ENCODE assay signal across 11 mouse cellular contexts in genomic region chr12:56275556-56276242, GRCm38 (mm10).
A peak's percentile ranks its signal among the peaks of the same experiment; 100 is the strongest.
DNase-seq lines count a peak whose midpoint lies in the region; ATAC-seq and TF ChIP-seq lines count a peak whose summit lies in the region.
"Had no signal": no experiment of that assay in that cellular context is flagged by ENCODE, and none has a peak within 500 bp of the region (broad histone marks: within the 10 kb centered on the region; RNA-seq: fewer than 3 reads in every experiment).

No protein-coding gene starts in this region.

- WGBS in heart, embryonic 13.5 days = 53% methylated on average over 17 of the region's 17 CpGs
- WGBS in midbrain, postnatal 0 days = 27% methylated on average over 17 of the region's 17 CpGs

- no peaks in the 10 kb centered on the region for H3K36me3 ChIP-seq in heart, embryonic 13.5 days
- no peaks in the 10 kb centered on the region for H3K36me3 ChIP-seq in midbrain, postnatal 0 days (ENCODE audit: insufficient read depth, low read length)
- H3K36me3 ChIP-seq: limb, embryonic 15.5 days had no signal

- peak overlapping the region; percentile 20; the same call in 1 of the 2 replicates for H3K4me2 ChIP-seq in heart, embryonic 13.5 days
- H3K4me2 ChIP-seq in midbrain, postnatal 0 days (ENCODE audit: low read depth, low read length, poor library complexity, severe bottlenecking) = peak overlapping the region; percentile 28
- H3K4me2 ChIP-seq: limb, embryonic 15.5 days had no signal

- TF ChIP-seq POLR2A in brain, embryonic 14.5 days (IDR thresholded peaks at IDR 0.05; ENCODE audit: borderline replicate concordance, extremely low read depth, insufficient read depth, insufficient read length, poor library complexity, severe bottlenecking) = no peak

- H3K27me3 ChIP-seq in heart, embryonic 13.5 days (replicated peaks) = no peaks in the 10 kb centered on the region
- no peaks in the 10 kb centered on the region for H3K27me3 ChIP-seq in midbrain, postnatal 0 days (ENCODE audit: insufficient read depth, low read length)
- H3K27me3 ChIP-seq: limb, embryonic 15.5 days had no signal

- H3K9ac ChIP-seq in heart, embryonic 13.5 days = no peak overlapping the region
- no peak overlapping the region for H3K9ac ChIP-seq in midbrain, postnatal 0 days (replicated peaks; ENCODE audit: low read length, poor library complexity, severe bottlenecking)
- H3K9ac ChIP-seq: limb, embryonic 15.5 days had no signal

- no peak for DNase-seq in heart, postnatal 25 days (ENCODE audit: low spot score)
- peak; percentile 39 for DNase-seq in brain, embryonic 14.5 days (ENCODE audit: low read depth)
- peak; percentile 16 to 18 for DNase-seq in layer of hippocampus, postnatal 36 days
- DNase-seq in midbrain, postnatal 0 days (ENCODE audit: low spot score) = no peak
- DNase-seq in adrenal gland, adult 8-10 months = no peak
- DNase-seq in cerebellum, adult 18-20 months = no peak
- DNase-seq: heart, postnatal 14 days; thymus, postnatal 14 days had no signal

- no peaks in the 10 kb centered on the region for H3K9me3 ChIP-seq in heart, embryonic 13.5 days
- H3K9me3 ChIP-seq in midbrain, postnatal 0 days (ENCODE audit: low read length) = no peaks in the 10 kb centered on the region
- H3K9me3 ChIP-seq: limb, embryonic 15.5 days had no signal

- no peaks in the 10 kb centered on the region for H3K4me1 ChIP-seq in heart, embryonic 13.5 days
- H3K4me1 ChIP-seq in midbrain, postnatal 0 days (ENCODE audit: insufficient read depth, low read length) = no peaks in the 10 kb centered on the region
- H3K4me1 ChIP-seq: limb, embryonic 15.5 days had no signal

- ATAC-seq in heart, embryonic 13.5 days (ENCODE audit: extremely low read depth, insufficient number of reproducible peaks, low FRiP score, low TSS enrichment) = no peak
- 0 out of 2 replicates have a peak, but pooled peaks have one; percentile 60 for ATAC-seq in midbrain, postnatal 0 days (ENCODE audit: low FRiP score)
- ATAC-seq in activated CD4-positive, CD25-positive, alpha-beta regulatory T cell, adult 4 months = no peak

- intact Hi-C loops in heart, postnatal 25 days (cut with DNase I) = no loop called here

- H3K4me3 ChIP-seq in heart, embryonic 13.5 days = no peak overlapping the region
- no peak overlapping the region for H3K4me3 ChIP-seq in midbrain, postnatal 0 days (ENCODE audit: low read depth, low read length)
- H3K4me3 ChIP-seq: limb, embryonic 15.5 days had no signal

- H3K27ac ChIP-seq in heart, embryonic 13.5 days (replicated peaks) = no peak overlapping the region
- H3K27ac ChIP-seq in midbrain, postnatal 0 days (ENCODE audit: low read depth, low read length) = no peak overlapping the region
- H3K27ac ChIP-seq: limb, embryonic 15.5 days had no signal

- TF ChIP-seq CTCF in brain, embryonic 14.5 days (IDR thresholded peaks at IDR 0.05; ENCODE audit: borderline replicate concordance, extremely low read depth, insufficient read depth, insufficient read length) = no peak
- no peak for TF ChIP-seq CTCF in midbrain, postnatal 0 days (IDR thresholded peaks at IDR 0.05)

Comparison
In these comparisons a context has a peak if more than half of its experiments do, and no peak if none do; other contexts are left out.
1. DNase-seq: peak in brain, embryonic 14.5 days (single experiment) and layer of hippocampus, postnatal 36 days (2 of 2); none in heart, postnatal 25 days (single experiment), midbrain, postnatal 0 days (single experiment), adrenal gland, adult 8-10 months (single experiment) and cerebellum, adult 18-20 months (0 of 2).